Mouse (Mus musculus) urinary bladder, postnatal 4 days (tissue): ENCODE data around the gene Pds5a.

ENCODE experiments used
- DNase-seq, 2 experiments: peaks; one replicate each; pipeline ENCODE4 v3.0.0; 2021 to 2022; ENCODE audit warnings: low spot score in 2 of 2

Gene Pds5a

GRCm38 (mm10) chr5:65574876-65575275 lies 123.2 kb downstream of the Pds5a start:
- DNase-seq, result no peak

- DNase-seq, result no peak
Observed at GRCm38 (mm10) chr5:65565486-65565885, 132.6 kb downstream of the Pds5a start.

GRCm38 (mm10) chr5:65561125-65561893 lies 136.8 kb downstream of the Pds5a start:
- no peak for DNase-seq

- no peak for DNase-seq
Observed at GRCm38 (mm10) chr5:65557109-65557508, 141.0 kb downstream of the Pds5a start.
